Mouse (Mus musculus) heart, embryonic 14.5 days (tissue): ENCODE measurements around the gene Cstad. TPM values are rescaled to one million over a fixed set of nuclear protein-coding genes. Genes with fewer than 3 reads are reported as not detected.
A peak's percentile ranks its signal among the peaks of the same experiment; 100 is the strongest.

Experiments
- ATAC-seq: fragments of 200-750 bp; cut with Nextera tagmentation; 2 replicates; pipeline ENCODE4 v1.8.0; 2017; ENCODE audit warnings: low read depth, moderate TSS enrichment; ENCODE audit not compliant: insufficient number of reproducible peaks, insufficient read depth, low FRiP score
- H3K27ac ChIP-seq, 2 experiments: fragments of 200-500 bp in 1 of 2; fragments of 300-500 bp in 1 of 2; sonication (generic) in 1 of 2; replicated peaks in 1 of 2; 2 replicates each; pipeline ENCODE4 v1.5.1; 2012 to 2014; ENCODE audit warnings: low read depth in 2 of 2, low read length in 2 of 2, control low read depth in 1 of 2, mild to moderate bottlenecking in 1 of 2, mixed read lengths in 1 of 2; ENCODE audit not compliant: control insufficient read depth in 1 of 2, insufficient read depth in 1 of 2
- H3K27me3 ChIP-seq: fragments of 300-500 bp; sonication (generic); 2 replicates; pipeline ENCODE4 v1.6.1; 2014; ENCODE audit warnings: mild to moderate bottlenecking, low read length, control low read depth; ENCODE audit not compliant: control insufficient read depth, insufficient read depth
- H3K36me3 ChIP-seq: fragments of 300-500 bp; sonication (generic); 2 replicates; pipeline ENCODE4 v1.6.1; 2014; ENCODE audit warnings: mild to moderate bottlenecking, control low read depth, low read length, mixed read lengths; ENCODE audit not compliant: control insufficient read depth, insufficient read depth
- H3K4me1 ChIP-seq, 2 experiments: fragments of 200-500 bp in 1 of 2; fragments of 300-500 bp in 1 of 2; sonication (generic) in 1 of 2; 2 replicates each; pipeline ENCODE4 v1.6.1; 2012 to 2014; ENCODE audit warnings: low read length in 2 of 2, control low read depth in 1 of 2, mixed read lengths in 1 of 2; ENCODE audit not compliant: control insufficient read depth in 2 of 2, insufficient read depth in 2 of 2
- H3K4me2 ChIP-seq: fragments of 300-500 bp; sonication (generic); 2 replicates; pipeline ENCODE4 v1.6.1; 2014; ENCODE audit warnings: mild to moderate bottlenecking, low read length
- H3K4me3 ChIP-seq, 2 experiments: fragments of 200-500 bp in 1 of 2; fragments of 300-500 bp in 1 of 2; sonication (generic) in 1 of 2; 2 replicates each; pipeline ENCODE4 v1.5.1; 2012 to 2014; ENCODE audit warnings: low read length in 2 of 2, mild to moderate bottlenecking in 2 of 2, control low read depth in 1 of 2, low read depth in 1 of 2, moderate library complexity in 1 of 2; ENCODE audit not compliant: control insufficient read depth in 1 of 2, insufficient read depth in 1 of 2
- H3K9ac ChIP-seq: fragments of 300-500 bp; sonication (generic); 2 replicates; pipeline ENCODE4 v1.6.1; 2014; ENCODE audit warnings: mild to moderate bottlenecking, low read length
- H3K9me3 ChIP-seq: fragments of 300-500 bp; sonication (generic); 2 replicates; pipeline ENCODE4 v1.6.1; 2016; ENCODE audit warnings: low read length, control low read depth; ENCODE audit not compliant: control insufficient read depth
- WGBS: fragments of 180-500 bp; shearing (Covaris S2); extraction: QIAGEN DNeasy Blood & Tissue Kit; methylation state at CpG from one replicate; pipeline ENCODE4 v1.1.7; 2014; 5-methylcytosine and 5-hydroxymethylcytosine counted together
- polyA plus RNA-seq: library from polyadenylated mRNA; unstranded; fragments of >200 nt; fragmentation: Nextera tagmentation; extraction: Ambion mirVana; gene quantifications from 2 replicates; pipeline ENCODE4 v1.2.1, GENCODE M21; 2014

Cstad gene
- polyA plus RNA-seq, 1 experiment from 2014 or later: 3.8 TPM

- H3K4me3 ChIP-seq: peak overlapping the region; percentile 50 to 51; a peak in 1 of 4 replicates
- H3K9ac ChIP-seq: peak overlapping the region; percentile 79; the same call in 1 of the 2 replicates
- WGBS: 85% methylated on average over 4 of the region's 4 CpGs
- no peaks in the 10 kb centered on the region for H3K36me3 ChIP-seq
- peaks cover 22 to 24% of the 10 kb centered on the region in 2 experiments for H3K4me1 ChIP-seq
- no peaks in the 10 kb centered on the region for H3K9me3 ChIP-seq
- H3K4me2 ChIP-seq: peak overlapping the region; percentile 75; the same call in 1 of the 2 replicates
- no peaks in the 10 kb centered on the region for H3K27me3 ChIP-seq
- peak overlapping the region in 1 of 2 experiments; percentile 97; a peak in 2 of 4 replicates for H3K27ac ChIP-seq
- no peak for ATAC-seq
Observed at GRCm38 (mm10) chr2:30595796-30596195, 956 bp downstream of the Cstad start.

DNA sequence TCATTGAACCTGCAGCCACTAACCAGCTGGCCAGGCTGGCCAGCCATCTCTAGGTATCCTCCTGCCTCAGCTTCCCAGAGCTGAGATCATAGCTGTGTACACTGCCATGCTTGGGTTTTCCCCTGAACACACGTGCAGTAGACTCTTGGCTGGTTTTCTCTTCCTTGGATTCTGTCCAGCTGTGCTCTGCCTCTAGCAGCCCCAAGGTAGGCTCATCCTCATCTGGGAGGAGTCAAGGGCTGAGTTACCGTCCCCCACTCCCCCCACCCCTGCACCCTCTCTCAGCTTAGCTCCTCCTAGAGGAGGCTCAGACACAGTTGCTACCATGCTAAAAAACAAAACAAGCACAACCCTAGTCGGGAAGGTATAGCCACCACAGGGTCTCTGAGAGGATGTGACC lies 4.8 kb downstream of the Cstad start:
- no peaks in the 10 kb centered on the region for H3K9me3 ChIP-seq
- WGBS: 41% methylated on average over 3 of the region's 3 CpGs
- 0 out of 4 replicates have a peak overlapping the region, but pooled peaks of 1 of the 2 experiments have one; percentile 85 for H3K27ac ChIP-seq
- no peak overlapping the region for H3K4me3 ChIP-seq
- H3K4me2 ChIP-seq: 0 out of 2 replicates have a peak overlapping the region, but pooled peaks have one; percentile 63
- ATAC-seq: no peak
- no peaks in the 10 kb centered on the region for H3K27me3 ChIP-seq
- H3K4me1 ChIP-seq: peaks cover 32% of the 10 kb centered on the region in 2 experiments
- H3K36me3 ChIP-seq: no peaks in the 10 kb centered on the region
- no peak overlapping the region for H3K9ac ChIP-seq

- WGBS: 4% methylated on average over 9 of the region's 9 CpGs
- no peaks in the 10 kb centered on the region for H3K36me3 ChIP-seq
- H3K4me1 ChIP-seq: peaks cover 36 to 38% of the 10 kb centered on the region in 2 experiments
- peak overlapping the region; percentile 2 to 24 for H3K4me3 ChIP-seq
- H3K9ac ChIP-seq: peak overlapping the region; percentile 66
- no peaks in the 10 kb centered on the region for H3K9me3 ChIP-seq
- H3K27ac ChIP-seq: peak overlapping the region; percentile 40 to 85
- H3K4me2 ChIP-seq: peak overlapping the region; percentile 63
- H3K27me3 ChIP-seq: no peaks in the 10 kb centered on the region
- no peak for ATAC-seq
Observed at GRCm38 (mm10) chr2:30600291-30600690, 5.5 kb downstream of the Cstad start.

DNA sequence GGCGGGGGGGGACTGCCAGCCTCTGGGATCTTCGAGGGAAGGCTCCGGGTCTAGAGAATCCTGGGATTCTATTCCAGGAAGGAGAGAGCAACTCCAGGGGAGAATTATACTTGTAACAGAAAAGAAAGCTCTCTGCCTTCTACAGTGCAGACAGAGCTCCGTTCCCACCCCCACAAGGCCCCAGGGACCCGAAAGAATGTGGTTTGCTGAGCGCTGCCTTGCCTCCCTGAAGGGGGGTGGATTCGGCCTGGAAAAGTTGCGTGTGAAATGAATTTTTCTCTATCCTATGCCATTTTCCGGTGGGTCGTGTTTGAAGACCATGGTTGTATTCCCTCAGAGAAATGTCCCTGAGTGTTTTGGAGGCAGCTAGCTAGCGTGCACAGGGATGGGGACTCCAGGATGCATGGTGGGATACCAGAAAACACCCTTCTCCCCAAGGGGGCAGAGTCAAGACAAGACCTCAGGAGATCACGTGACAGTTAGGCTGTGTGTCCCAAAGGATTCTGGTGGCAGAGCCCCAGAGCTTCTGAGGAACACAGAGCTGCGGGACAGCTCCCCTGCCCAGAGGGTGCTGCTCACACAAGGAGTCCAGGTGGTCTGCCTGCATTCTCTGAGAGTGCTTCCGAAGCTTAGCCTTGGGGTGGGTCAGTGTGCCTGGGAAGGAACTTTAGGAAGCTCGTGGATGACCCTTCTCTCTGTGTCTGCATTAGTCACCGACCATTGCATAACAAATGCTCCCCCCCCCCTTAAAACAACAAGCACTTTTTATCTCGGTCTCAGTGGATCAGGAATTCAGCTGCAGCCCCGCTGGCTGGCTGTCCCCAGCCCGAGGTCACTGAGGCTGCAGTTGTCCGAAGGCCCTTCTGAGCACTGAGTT lies 6.4 kb downstream of the Cstad start:
- Histone ChIP-seq H3K4me2 (peak overlapping the region; percentile 63), H3K4me3 (peak overlapping the region in 1 of 2 experiments; percentile 24; a peak in 2 of 4 replicates), H3K27me3 (no peaks in the 10 kb centered on the region), H3K9me3 (no peaks in the 10 kb centered on the region), H3K9ac (peak overlapping the region; percentile 66), H3K36me3 (no peaks in the 10 kb centered on the region), H3K27ac (peak overlapping the region; percentile 75 to 85), H3K4me1 (peaks cover 37 to 47% of the 10 kb centered on the region in 2 experiments)
- ATAC-seq: no peak
- WGBS: 4% methylated on average over 19 of the region's 20 CpGs

DNA sequence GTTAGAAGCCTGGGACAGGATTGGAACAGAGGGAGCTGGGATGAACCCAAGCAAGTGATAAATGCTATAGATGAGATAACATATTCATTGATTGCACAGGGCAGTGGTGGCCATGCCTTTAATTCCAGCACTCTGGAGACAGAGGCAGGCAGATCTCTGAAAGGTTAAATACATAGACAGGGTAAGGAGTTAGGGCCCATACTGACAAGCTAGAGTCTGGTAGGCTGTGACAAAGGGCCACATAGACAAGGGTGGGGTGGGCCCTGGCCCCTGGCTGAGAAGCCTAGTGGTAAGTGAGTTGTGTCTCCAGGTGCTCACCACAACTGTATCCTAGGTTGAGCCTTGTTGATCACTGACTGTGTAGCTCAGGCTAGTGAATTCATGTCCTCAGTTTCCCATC lies 7.6 kb downstream of the Cstad start:
- Histone ChIP-seq H3K27ac (0 out of 4 replicates have a peak overlapping the region, but pooled peaks of 1 of the 2 experiments have one; percentile 5), H3K36me3 (no peaks in the 10 kb centered on the region), H3K4me1 (peaks cover 40 to 58% of the 10 kb centered on the region in 2 experiments), H3K9me3 (no peaks in the 10 kb centered on the region), H3K9ac (no peak overlapping the region), H3K4me2 (no peak overlapping the region), H3K27me3 (no peaks in the 10 kb centered on the region), H3K4me3 (no peak overlapping the region)
- ATAC-seq: no peak

GRCm38 (mm10) chr2:30603731-30604130 lies 8.9 kb downstream of the Cstad start:
- 83% methylated on average over 5 of the region's 5 CpGs for WGBS
- Histone ChIP-seq H3K4me3 (no peak overlapping the region), H3K9ac (no peak overlapping the region), H3K4me2 (no peak overlapping the region), H3K27ac (no peak overlapping the region), H3K4me1 (peaks cover 40 to 58% of the 10 kb centered on the region in 2 experiments), H3K36me3 (no peaks in the 10 kb centered on the region), H3K27me3 (no peaks in the 10 kb centered on the region), H3K9me3 (no peaks in the 10 kb centered on the region)
- no peak for ATAC-seq

DNA sequence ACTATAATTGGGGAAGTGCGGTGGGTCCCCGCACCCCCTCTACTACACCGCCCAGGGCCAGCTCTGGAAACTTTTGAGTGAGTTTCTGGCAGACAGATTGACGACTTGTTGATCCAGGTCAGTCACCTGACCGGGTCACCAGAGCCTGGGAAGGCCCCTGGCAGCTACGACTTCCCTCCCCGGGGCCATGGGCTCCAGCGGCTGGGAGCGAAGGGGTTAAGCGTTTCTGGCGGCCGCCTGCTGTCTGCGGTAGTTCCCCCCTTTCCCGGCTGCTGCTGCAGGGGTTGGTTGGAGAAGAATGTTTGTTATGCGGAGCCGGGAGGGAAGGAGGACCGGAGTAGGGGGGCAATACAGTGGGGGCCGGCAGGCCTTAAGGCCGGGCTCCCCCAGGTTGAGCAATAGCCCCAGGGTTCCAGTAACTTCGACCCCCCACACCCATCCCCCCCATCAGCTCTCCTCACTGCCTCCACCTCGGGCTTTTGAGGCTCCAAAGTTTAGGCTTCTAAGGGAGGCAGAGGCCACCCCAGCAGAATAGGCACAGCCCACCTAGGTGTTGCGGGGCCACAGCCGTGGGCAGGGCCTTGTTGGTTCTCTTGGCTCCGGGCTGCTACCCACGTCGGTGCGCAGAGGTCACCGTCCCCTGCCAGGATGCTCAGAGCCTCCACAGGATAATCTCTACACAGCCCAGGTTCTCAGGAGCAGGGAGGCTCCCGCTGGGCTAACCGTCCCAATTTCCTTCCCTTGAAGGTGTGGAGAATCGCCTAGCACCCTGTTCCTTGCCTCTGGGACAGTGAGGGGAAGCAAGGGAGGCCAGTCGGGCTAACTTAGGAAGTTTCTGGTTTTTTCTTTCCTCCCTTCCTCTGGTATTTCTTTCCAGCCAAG lies 10.3 kb downstream of the Cstad start:
- H3K9ac ChIP-seq: peak overlapping the region; percentile 68
- H3K27me3 ChIP-seq: no peaks in the 10 kb centered on the region
- WGBS: 3% methylated on average over 32 of the region's 32 CpGs
- H3K9me3 ChIP-seq: no peaks in the 10 kb centered on the region
- H3K4me2 ChIP-seq: peak overlapping the region; percentile 63
- peak overlapping the region; percentile 3 to 71 for H3K27ac ChIP-seq
- H3K36me3 ChIP-seq: no peaks in the 10 kb centered on the region
- ATAC-seq: 0 out of 2 replicates have a peak, but pooled peaks have one; percentile 12
- peaks cover 39 to 55% of the 10 kb centered on the region in 2 experiments for H3K4me1 ChIP-seq
- peak overlapping the region; percentile 10 to 22; a peak in 2 of 4 replicates for H3K4me3 ChIP-seq
